Comparison of ENCODE assay signal across 31 mouse cellular contexts in the genomic region with DNA sequence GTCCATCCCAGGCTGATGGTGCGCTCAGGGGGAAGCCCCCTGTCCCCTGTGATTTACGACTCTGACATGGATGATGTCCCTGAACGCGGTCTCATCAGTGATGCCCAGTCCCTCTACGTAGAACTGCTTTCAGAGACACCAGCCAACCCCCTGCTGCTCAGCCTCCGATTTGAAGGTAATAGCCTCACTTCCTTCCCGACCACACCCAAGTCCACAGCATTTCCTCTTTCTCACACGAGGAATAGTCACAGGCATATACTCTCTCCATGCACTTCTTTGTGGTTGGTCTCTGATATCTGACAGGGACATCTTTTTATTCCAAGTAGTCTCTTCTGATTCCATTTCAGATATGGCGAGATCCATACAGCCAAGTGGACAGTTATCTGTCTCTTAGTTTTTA. TPM values are rescaled to one million over a fixed set of nuclear protein-coding genes. Genes with fewer than 3 reads are reported as not detected.
DNase-seq lines count a peak whose midpoint lies in the region; ATAC-seq and TF ChIP-seq lines count a peak whose summit lies in the region.
"Had no signal": no experiment of that assay in that cellular context is flagged by ENCODE, and none has a peak within 500 bp of the region (broad histone marks: within the 10 kb centered on the region; RNA-seq: fewer than 3 reads in every experiment).

No protein-coding gene starts in this region.

- TF ChIP-seq CTCF in layer of hippocampus, adult 2 months (conservative IDR thresholded peaks at IDR 0.05) = no peak
- no peak for TF ChIP-seq CTCF in MEL (IDR thresholded peaks at IDR 0.05 in 2 of 3, conservative IDR thresholded peaks at IDR 0.05 in 1 of 3; ENCODE audit: control insufficient read depth in 1 of 3, insufficient read depth in 1 of 3, low read depth in 2 of 3, low read length in 3 of 3, poor library complexity in 1 of 3, severe bottlenecking in 1 of 3)
- no peak for TF ChIP-seq CTCF in cerebellum, adult 2 months (IDR thresholded peaks at IDR 0.05; ENCODE audit: borderline replicate concordance, insufficient read depth, low read depth, low read length)

- no peaks in the 10 kb centered on the region for H3K9me3 ChIP-seq in MEL (replicated peaks; ENCODE audit: insufficient read depth, low read length)
- H3K9me3 ChIP-seq: embryonic facial prominence, embryonic 10.5 days; embryonic facial prominence, embryonic 13.5 days; forebrain, embryonic 12.5 days; forebrain, embryonic 15.5 days; heart, embryonic 10.5 days; heart, embryonic 13.5 days had no signal

- peaks cover 6 to 11% of the 10 kb centered on the region in 2 experiments for H3K4me1 ChIP-seq in MEL (ENCODE audit: control insufficient read depth in 1 of 2, insufficient read depth in 2 of 2, low read length in 2 of 2)
- H3K4me1 ChIP-seq in cerebellum, adult 2 months (ENCODE audit: control insufficient read depth, insufficient read depth, low read length) = peaks cover 17% of the 10 kb centered on the region
- H3K4me1 ChIP-seq: embryonic facial prominence, embryonic 13.5 days; forebrain, embryonic 15.5 days had no signal

- no peak overlapping the region for H3K9ac ChIP-seq in MEL (ENCODE audit: control insufficient read depth, low read depth, low read length, poor library complexity, severe bottlenecking)
- H3K9ac ChIP-seq: embryonic facial prominence, embryonic 13.5 days; forebrain, embryonic 12.5 days; forebrain, embryonic 15.5 days; heart, embryonic 13.5 days; hindbrain, embryonic 14.5 days had no signal

- TF ChIP-seq RAD21 in MEL (IDR thresholded peaks at IDR 0.05; ENCODE audit: low read depth, low read length) = no peak

- H3K36me3 ChIP-seq in MEL (ENCODE audit: control insufficient read depth in 1 of 2, insufficient read depth in 2 of 2, low read length in 2 of 2) = peaks cover 0 to 9% of the 10 kb centered on the region in 2 experiments; a peak in 2 of 4 replicates
- H3K36me3 ChIP-seq: embryonic facial prominence, embryonic 10.5 days; embryonic facial prominence, embryonic 13.5 days; heart, embryonic 10.5 days; heart, embryonic 13.5 days had no signal

- DNase-seq in layer of hippocampus, adult 2 months (ENCODE audit: low spot score in 2 of 2) = no peak
- DNase-seq in layer of hippocampus, adult 9-10 months (ENCODE audit: low spot score) = no peak
- DNase-seq in MEL (ENCODE audit: low read depth, low spot score) = peak; percentile 55
- DNase-seq in embryo, embryonic 10 days (ENCODE audit: low spot score) = no peak
- DNase-seq in kidney, adult 8-10 months = no peak
- no peak for DNase-seq in cerebellum, adult 2 months
- DNase-seq: adrenal gland, adult 2 months; adrenal gland, postnatal 14 days; cerebellum, adult 9-10 months; embryo, embryonic 11 days; gastrocnemius, postnatal 14 days; heart, adult 2 months; heart, postnatal 14 days; heart, postnatal 4 days had no signal

- no peaks in the 10 kb centered on the region for H3K27me3 ChIP-seq in MEL (ENCODE audit: control insufficient read depth in 1 of 2, insufficient read depth in 2 of 2, low read length in 2 of 2)
- no peaks in the 10 kb centered on the region for H3K27me3 ChIP-seq in cerebellum, adult 2 months (ENCODE audit: control insufficient read depth, insufficient read depth, low read length)
- H3K27me3 ChIP-seq: forebrain, embryonic 15.5 days had no signal

- ATAC-seq in common myeloid progenitor, adult 5-6 weeks (replicated peaks; ENCODE audit: low read depth, poor library complexity, severe bottlenecking) = peak; percentile 36; the same call in 1 of the 2 replicates
- 0 out of 2 replicates have a peak, but pooled peaks have one; percentile 34 for ATAC-seq in monocyte, adult 5-6 weeks (replicated peaks; ENCODE audit: insufficient number of reproducible peaks, low FRiP score, low TSS enrichment, poor library complexity, severe bottlenecking)
- ATAC-seq: CD4-positive, CD25-positive, alpha-beta regulatory T cell, adult 4 months; forebrain, embryonic 15.5 days; hindbrain, postnatal 0 days; inflammation-experienced regulatory T-cells, adult 6 months; intestine, embryonic 16.5 days; Patski had no signal

- WGBS in cerebellum, adult 2 months = 33% methylated on average over 9 of the region's 9 CpGs

- H3K27ac ChIP-seq in layer of hippocampus, adult 2 months = peak overlapping the region; percentile 87
- H3K27ac ChIP-seq in MEL (ENCODE audit: control insufficient read depth, low read depth, low read length) = no peak overlapping the region
- no peak overlapping the region for H3K27ac ChIP-seq in cerebellum, adult 2 months (ENCODE audit: insufficient read depth, low read length)
- H3K27ac ChIP-seq: embryonic facial prominence, embryonic 10.5 days; embryonic facial prominence, embryonic 13.5 days; forebrain, embryonic 12.5 days; forebrain, embryonic 15.5 days; heart, adult 2 months; heart, embryonic 10.5 days; heart, embryonic 13.5 days; hindbrain, embryonic 14.5 days; hindbrain, postnatal 0 days had no signal

- no peak for TF ChIP-seq EP300 in MEL (IDR thresholded peaks at IDR 0.05; ENCODE audit: low read depth in 1 of 2, low read length in 2 of 2)

- H3K4me3 ChIP-seq in layer of hippocampus, adult 2 months = no peak overlapping the region
- no peak overlapping the region for H3K4me3 ChIP-seq in MEL (ENCODE audit: control insufficient read depth in 1 of 2, insufficient read depth in 1 of 2, low read depth in 2 of 2, low read length in 2 of 2)
- H3K4me3 ChIP-seq in cerebellum, adult 2 months (replicated peaks; ENCODE audit: insufficient read depth, low read depth, low read length) = no peak overlapping the region
- H3K4me3 ChIP-seq: embryonic facial prominence, embryonic 10.5 days; embryonic facial prominence, embryonic 13.5 days; erythroblast, embryonic 14.5 days; forebrain, embryonic 12.5 days; forebrain, embryonic 15.5 days; heart, adult 2 months; heart, embryonic 10.5 days; heart, embryonic 13.5 days had no signal

- no peak for TF ChIP-seq POLR2A in MEL (IDR thresholded peaks at IDR 0.05; ENCODE audit: control insufficient read depth in 1 of 2, insufficient read depth in 1 of 2, low read depth in 1 of 2, low read length in 2 of 2, poor library complexity in 1 of 2)
- TF ChIP-seq POLR2A in cerebellum, adult 2 months (IDR thresholded peaks at IDR 0.05; ENCODE audit: borderline replicate concordance, insufficient read depth, low read length) = no peak

- H3K79me2 ChIP-seq in MEL (ENCODE audit: control insufficient read depth, insufficient read depth, low read length, poor library complexity) = no peaks in the 10 kb centered on the region

TF ChIP-seq in MEL, 35 proteins besides CTCF, POLR2A, EP300 and RAD21 (continues in another document):
- TF ChIP-seq USF1 (IDR thresholded peaks at IDR 0.05; ENCODE audit: low read depth, low read length) = no peak
- TF ChIP-seq MEF2A (IDR thresholded peaks at IDR 0.05; ENCODE audit: extremely low read depth, insufficient replicate concordance, low read depth, low read length, poor library complexity, severe bottlenecking) = no peak
- no peak for TF ChIP-seq POLR2AphosphoS5 (IDR thresholded peaks at IDR 0.05; ENCODE audit: borderline replicate concordance, low read depth, low read length)
- TF ChIP-seq NRF1 (IDR thresholded peaks at IDR 0.05; ENCODE audit: insufficient read depth, low read depth, low read length, poor library complexity, severe bottlenecking) = no peak
- no peak for TF ChIP-seq UBTF (IDR thresholded peaks at IDR 0.05; ENCODE audit: borderline replicate concordance, insufficient read depth, low read depth, low read length)
- peak; percentile 52; the same call in 1 of the 2 replicates for TF ChIP-seq MYC (IDR thresholded peaks at IDR 0.05; ENCODE audit: low read depth, low read length)
- TF ChIP-seq ZNF384 (IDR thresholded peaks at IDR 0.05; ENCODE audit: low read depth, low read length) = no peak
- TF ChIP-seq NELFE (IDR thresholded peaks at IDR 0.05; ENCODE audit: low read depth, low read length) = no peak

RNA-seq across cellular contexts. Expression of a gene that starts 9.4 kb away (rescaled TPM):
- total RNA-seq in layer of hippocampus, adult 2 months (2021) = 100 to 1,000 TPM; 439 to 458 TPM
- total RNA-seq in MEL (2012; rRNA removed) = 0.49 and 2.0 TPM in 2 replicates
- 1 to 10 TPM in 1 of 2 experiments, not detected in 1; 6.1 TPM for polyA plus RNA-seq in MEL (2012; ENCODE audit: insufficient read depth in 1 of 2, insufficient read length in 2 of 2, low read depth in 1 of 2, low replicate concordance in 2 of 2, missing spikeins in 1 of 2)
- total RNA-seq in common myeloid progenitor, adult 5-6 weeks (2017) = 0.14 and 1.9 TPM in 2 replicates
- 0.64 to 3.6 TPM (median 1.3 TPM) in 3 replicates for total RNA-seq in monocyte, adult 5-6 weeks (2017)
- 359 and 364 TPM in 2 replicates for polyA plus RNA-seq in cerebellum, adult 2 months (2012; rRNA removed)

RNA-seq across cellular contexts. Expression of a gene that starts 10.4 kb away (rescaled TPM):
- total RNA-seq in layer of hippocampus, adult 2 months (2021) = 10 to 100 TPM; 31.7 to 36.1 TPM
- 0.15 TPM in 1 of 2 replicates, not detected in the other for total RNA-seq in MEL (2012; rRNA removed)
- under 1 TPM in 1 of 2 experiments, not detected in 1; 0.74 TPM for polyA plus RNA-seq in MEL (2012; ENCODE audit: insufficient read depth in 1 of 2, insufficient read length in 2 of 2, low read depth in 1 of 2, low replicate concordance in 2 of 2, missing spikeins in 1 of 2)
- total RNA-seq in common myeloid progenitor, adult 5-6 weeks (2017) = not detected in 2 replicates
- total RNA-seq in monocyte, adult 5-6 weeks (2017) = not detected in 3 replicates
- polyA plus RNA-seq in cerebellum, adult 2 months (2012; rRNA removed) = 41.8 and 42.4 TPM in 2 replicates
- total RNA-seq: gastrocnemius, adult 18-20 months; gastrocnemius, postnatal 14 days; heart, adult 2 months had no signal
- polyA plus RNA-seq: erythroblast, embryonic 14.5 days; heart, embryonic 10.5 days; heart, embryonic 16.5 days; Patski had no signal

RNA-seq across cellular contexts. Expression of a gene that starts 15.9 kb away (rescaled TPM):
- 100 to 1,000 TPM; 155 to 167 TPM for total RNA-seq in layer of hippocampus, adult 2 months (2021)
- total RNA-seq in MEL (2012; rRNA removed) = 72.5 and 98.4 TPM in 2 replicates
- 100 to 1,000 TPM in 1 of 2 experiments, not detected in 1; 151 TPM for polyA plus RNA-seq in MEL (2012; ENCODE audit: insufficient read depth in 1 of 2, insufficient read length in 2 of 2, low read depth in 1 of 2, low replicate concordance in 2 of 2, missing spikeins in 1 of 2)
- total RNA-seq in common myeloid progenitor, adult 5-6 weeks (2017) = 33.7 and 60.5 TPM in 2 replicates
- total RNA-seq in monocyte, adult 5-6 weeks (2017) = 43.2 to 53.6 TPM (median 43.9 TPM) in 3 replicates
- 255 and 281 TPM in 2 replicates for polyA plus RNA-seq in cerebellum, adult 2 months (2012; rRNA removed)

RNA-seq across cellular contexts. Expression of a gene that starts 16.1 kb away (rescaled TPM):
- total RNA-seq in layer of hippocampus, adult 2 months (2021) = not detected
- 0.35 and 0.49 TPM in 2 replicates for total RNA-seq in MEL (2012; rRNA removed)
- 1 to 10 TPM in 1 of 2 experiments, not detected in 1; 1.8 TPM for polyA plus RNA-seq in MEL (2012; ENCODE audit: insufficient read depth in 1 of 2, insufficient read length in 2 of 2, low read depth in 1 of 2, low replicate concordance in 2 of 2, missing spikeins in 1 of 2)
- 1.0 and 2.3 TPM in 2 replicates for total RNA-seq in common myeloid progenitor, adult 5-6 weeks (2017)
- 2.8 to 9.8 TPM (median 5.5 TPM) in 3 replicates for total RNA-seq in monocyte, adult 5-6 weeks (2017)
- 0.92 and 1.1 TPM in 2 replicates for polyA plus RNA-seq in cerebellum, adult 2 months (2012; rRNA removed)
- polyA plus RNA-seq: erythroblast, embryonic 14.5 days had no signal

RNA-seq across cellular contexts. Expression of a gene that starts 31.1 kb away (rescaled TPM):
- total RNA-seq in layer of hippocampus, adult 2 months (2021) = 100 to 1,000 TPM; 164 to 166 TPM
- total RNA-seq in MEL (2012; rRNA removed) = 17.7 and 18.1 TPM in 2 replicates
- polyA plus RNA-seq in MEL (2012; ENCODE audit: insufficient read depth in 1 of 2, insufficient read length in 2 of 2, low read depth in 1 of 2, low replicate concordance in 2 of 2, missing spikeins in 1 of 2) = 10 to 100 TPM in 1 of 2 experiments, not detected in 1; 26.2 TPM
- 9.6 and 13.2 TPM in 2 replicates for total RNA-seq in common myeloid progenitor, adult 5-6 weeks (2017)
- total RNA-seq in monocyte, adult 5-6 weeks (2017) = 7.9 to 31.1 TPM (median 16.9 TPM) in 3 replicates
- 130 and 140 TPM in 2 replicates for polyA plus RNA-seq in cerebellum, adult 2 months (2012; rRNA removed)

Comparison
In these comparisons a context has a peak if more than half of its experiments do, and no peak if none do; other contexts are left out.
1. RNA of a gene that starts 9.4 kb away (total RNA-seq): 439 to 458 TPM in layer of hippocampus, adult 2 months; 0.64 to 3.6 TPM in monocyte, adult 5-6 weeks, 0.49 to 2.0 TPM in MEL and 0.14 to 1.9 TPM in common myeloid progenitor, adult 5-6 weeks; every median in the first group is over 10 times any median in the second.
2. RNA of a gene that starts 10.4 kb away (total RNA-seq): 31.7 to 36.1 TPM in layer of hippocampus, adult 2 months; 0.15 TPM in MEL, not detected in common myeloid progenitor, adult 5-6 weeks and not detected in monocyte, adult 5-6 weeks; every median in the first group is over 10 times any median in the second.